Mouse (Mus musculus): ENCODE results near the gene 2200002J24Rik. TPM values are rescaled to one million over a fixed set of nuclear protein-coding genes. Genes with fewer than 3 reads are reported as not detected.
A peak's percentile ranks its signal among the peaks of the same experiment; 100 is the strongest.
"Not testable (repeated sequence)": the region's sequence is repeated elsewhere in the genome, so short reads cannot be mapped to it uniquely, and the experiment has no call there.

The 2200002J24Rik gene
- polyA plus RNA-seq, 1 experiment from 2014 or later, result not detected

- no peak within 1 kb of the TSS for H3K4me3 ChIP-seq (ENCODE audit: inconsistent target)
- no peaks in the 10 kb centered on the region for H3K36me3 ChIP-seq (ENCODE audit: inconsistent target)
- H3K79me2 ChIP-seq (ENCODE audit: inconsistent target), result no peaks in the 10 kb centered on the region
- no peak within 1 kb of the TSS for H3K27ac ChIP-seq
- 90% methylated on average over 3 of the region's 3 CpGs for WGBS (ENCODE audit: missing documents)
These were observed 13.2 kb downstream of the 2200002J24Rik start, which contains the start of gene Atp4a for GRCm38 (mm10) chr7:30711942-30712341. TSS of gene Atp4a (plus strand) at chr7:30712209.

GRCm38 (mm10) chr7:30717006-30717715 is 18.4 kb downstream of the 2200002J24Rik start:
- WGBS (ENCODE audit: missing documents), result 7% methylated on average over 43 of the region's 43 CpGs
- Histone ChIP-seq H3K4me3 (ENCODE audit: inconsistent target) (no peak overlapping the region), H3K36me3 (ENCODE audit: inconsistent target) (no peaks in the 10 kb centered on the region), H3K27ac (no peak overlapping the region), H3K79me2 (ENCODE audit: inconsistent target) (no peaks in the 10 kb centered on the region)

- Histone ChIP-seq H3K27ac (no peak overlapping the region), H3K4me3 (ENCODE audit: inconsistent target) (no peak overlapping the region), H3K36me3 (ENCODE audit: inconsistent target) (no peaks in the 10 kb centered on the region), H3K79me2 (ENCODE audit: inconsistent target) (no peaks in the 10 kb centered on the region)
- 39% methylated on average over 12 of the region's 14 CpGs for WGBS (ENCODE audit: missing documents)
These were observed 19.0 kb downstream of the 2200002J24Rik start for GRCm38 (mm10) chr7:30717716-30718046.

- Histone ChIP-seq H3K27ac (no peak overlapping the region), H3K4me3 (ENCODE audit: inconsistent target) (no peak overlapping the region), H3K79me2 (ENCODE audit: inconsistent target) (no peaks in the 10 kb centered on the region), H3K36me3 (ENCODE audit: inconsistent target) (no peaks in the 10 kb centered on the region)
- WGBS (ENCODE audit: missing documents), result 92% methylated on average over 5 of the region's 5 CpGs
These were observed 20.9 kb downstream of the 2200002J24Rik start for GRCm38 (mm10) chr7:30719669-30720068.

- no peaks in the 10 kb centered on the region for H3K79me2 ChIP-seq (ENCODE audit: inconsistent target)
- H3K4me3 ChIP-seq (ENCODE audit: inconsistent target), result no peak overlapping the region
- H3K36me3 ChIP-seq (ENCODE audit: inconsistent target), result no peaks in the 10 kb centered on the region
- WGBS (ENCODE audit: missing documents), result 99% methylated on average over 6 of the region's 7 CpGs
- no peak overlapping the region for H3K27ac ChIP-seq
These were observed 22.6 kb downstream of the 2200002J24Rik start for GRCm38 (mm10) chr7:30721286-30721685.

- Histone ChIP-seq H3K79me2 (ENCODE audit: inconsistent target) (peaks cover 2% of the 10 kb centered on the region; the same call in 1 of the 2 replicates), H3K36me3 (ENCODE audit: inconsistent target) (no peaks in the 10 kb centered on the region), H3K4me3 (ENCODE audit: inconsistent target) (no peak overlapping the region), H3K27ac (no peak overlapping the region)
- WGBS (ENCODE audit: missing documents), result 73% methylated on average over 6 of the region's 6 CpGs
These were observed 24.7 kb downstream of the 2200002J24Rik start for GRCm38 (mm10) chr7:30723274-30723953.

GRCm38 (mm10) chr7:30728214-30728613 is 29.5 kb downstream of the 2200002J24Rik start:
- no peaks in the 10 kb centered on the region for H3K36me3 ChIP-seq (ENCODE audit: inconsistent target)
- WGBS (ENCODE audit: missing documents), result 89% methylated on average over 6 of the region's 6 CpGs
- H3K79me2 ChIP-seq (ENCODE audit: inconsistent target), result peaks cover 8% of the 10 kb centered on the region; the same call in 1 of the 2 replicates
- H3K27ac ChIP-seq, result no peak overlapping the region
- H3K4me3 ChIP-seq (ENCODE audit: inconsistent target), result peak overlapping the region; percentile 82; the same call in 1 of the 2 replicates

GRCm38 (mm10) chr7:30728739-30729395 is 30.1 kb downstream of the 2200002J24Rik start:
- WGBS (ENCODE audit: missing documents), result 9% methylated on average over 26 of the region's 26 CpGs
- Histone ChIP-seq H3K27ac (peak overlapping the region; percentile 19; the same call in 1 of the 2 replicates), H3K79me2 (ENCODE audit: inconsistent target) (peaks cover 8% of the 10 kb centered on the region; the same call in 1 of the 2 replicates), H3K36me3 (ENCODE audit: inconsistent target) (no peaks in the 10 kb centered on the region), H3K4me3 (ENCODE audit: inconsistent target) (peak overlapping the region; percentile 82)

GRCm38 (mm10) chr7:30729396-30730063 is 30.8 kb downstream of the 2200002J24Rik start, which contains the start of gene Tmem147:
TSS of gene Tmem147 (minus strand) at chr7:30729540.
- Histone ChIP-seq H3K36me3 (ENCODE audit: inconsistent target) (no peaks in the 10 kb centered on the region), H3K27ac (peak within 1 kb of the TSS; percentile 60), H3K4me3 (ENCODE audit: inconsistent target) (peak within 1 kb of the TSS; percentile 82), H3K79me2 (ENCODE audit: inconsistent target) (peaks cover 8% of the 10 kb centered on the region; the same call in 1 of the 2 replicates)
- under 1% methylated on average over 49 of the region's 60 CpGs for WGBS (ENCODE audit: missing documents)

GRCm38 (mm10) chr7:30730064-30730722 is 31.5 kb downstream of the 2200002J24Rik start:
- not testable (repeated sequence) for H3K27ac ChIP-seq; H3K36me3 ChIP-seq (ENCODE audit: inconsistent target); H3K79me2 ChIP-seq (ENCODE audit: inconsistent target)
- 60% methylated on average over 7 of the region's 22 CpGs for WGBS (ENCODE audit: missing documents)
- peak overlapping the region; percentile 82 for H3K4me3 ChIP-seq (ENCODE audit: inconsistent target)

GRCm38 (mm10) chr7:30736211-30736610 is 37.5 kb downstream of the 2200002J24Rik start:
- H3K27ac ChIP-seq, result no peak overlapping the region
- H3K79me2 ChIP-seq (ENCODE audit: inconsistent target), result no peaks in the 10 kb centered on the region
- H3K36me3 ChIP-seq (ENCODE audit: inconsistent target), result peaks cover 15% of the 10 kb centered on the region; the same call in 1 of the 2 replicates
- WGBS (ENCODE audit: missing documents), result 93% methylated on average over 3 of the region's 3 CpGs
- H3K4me3 ChIP-seq (ENCODE audit: inconsistent target), result no peak overlapping the region

- not testable (repeated sequence) for H3K79me2 ChIP-seq (ENCODE audit: inconsistent target); H3K27ac ChIP-seq; H3K36me3 ChIP-seq (ENCODE audit: inconsistent target); H3K4me3 ChIP-seq (ENCODE audit: inconsistent target)
- whole genome bisulfite sequencing (ENCODE audit: missing documents), result 0% methylated on average over 2 of the region's 2 CpGs
These were observed 43.8 kb downstream of the 2200002J24Rik start for GRCm38 (mm10) chr7:30742570-30742969.

GRCm38 (mm10) chr7:30743617-30744016 is 44.9 kb downstream of the 2200002J24Rik start, which contains the start of gene Gapdhs:
TSS of gene Gapdhs (minus strand) at chr7:30743681.
- not testable (repeated sequence) for H3K79me2 ChIP-seq (ENCODE audit: inconsistent target); H3K36me3 ChIP-seq (ENCODE audit: inconsistent target); H3K4me3 ChIP-seq (ENCODE audit: inconsistent target); H3K27ac ChIP-seq
- WGBS (ENCODE audit: missing documents), result no CpG with 5 or more reads among the region's 4 CpGs
